Mouse (Mus musculus): Measurements from ENCODE around the gene Map3k11. TPM values are rescaled to one million over a fixed set of nuclear protein-coding genes. Genes with fewer than 3 reads are reported as not detected.

The Map3k11 gene
- total and polyA plus RNA-seq, 3 experiments: 22.5 to 38.3 TPM; not detected in 1

DNA sequence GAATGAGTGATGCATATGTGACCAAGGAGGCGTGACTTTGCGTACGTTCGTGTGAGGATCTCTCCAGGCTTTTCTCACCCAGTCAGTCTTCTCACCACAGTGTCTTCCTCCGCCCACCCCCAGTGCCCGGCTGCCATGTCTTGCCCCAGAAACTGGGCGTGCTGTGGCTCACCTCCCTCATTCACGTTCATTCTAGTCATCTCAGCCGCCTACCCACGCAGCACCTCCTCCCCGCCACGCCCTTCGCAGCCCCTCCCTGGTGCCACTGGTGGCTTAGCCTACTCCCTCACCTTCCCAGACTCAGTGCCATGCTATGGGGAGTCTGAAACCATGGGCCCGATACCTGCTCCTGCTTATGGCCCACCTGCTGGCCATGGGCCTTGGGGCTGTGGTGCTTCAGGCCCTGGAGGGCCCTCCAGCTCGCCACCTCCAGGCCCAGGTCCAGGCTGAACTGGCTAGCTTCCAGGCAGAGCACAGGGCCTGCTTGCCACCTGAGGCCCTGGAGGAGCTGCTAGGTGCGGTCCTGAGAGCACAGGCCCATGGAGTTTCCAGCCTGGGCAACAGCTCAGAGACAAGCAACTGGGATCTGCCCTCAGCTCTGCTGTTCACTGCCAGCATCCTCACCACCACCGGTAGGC lies 15.7 kb downstream of the Map3k11 start, which contains the start of gene Kcnk7:
Gene Kcnk7, plus strand, starts transcription at position 205 of the 638 bp plus-strand sequence.
- H3K27me3 ChIP-seq (ENCODE audit: control insufficient read depth in 1 of 2, insufficient read depth in 2 of 2, low read length in 2 of 2): no peaks in the 10 kb centered on the region
- H3K4me1 ChIP-seq (ENCODE audit: control insufficient read depth in 1 of 2, insufficient read depth in 2 of 2, low read length in 2 of 2): peaks cover 0 to 18% of the 10 kb centered on the region in 2 experiments; a peak in 3 of 4 replicates
- 0 out of 2 replicates have a peak, but pooled peaks have one; percentile 31 for TF ChIP-seq POLR2AphosphoS5 (IDR thresholded peaks at IDR 0.05; ENCODE audit: borderline replicate concordance, low read depth, low read length)
- 0 out of 2 replicates have a peak, but pooled peaks have one; percentile 13 for TF ChIP-seq MAZ (IDR thresholded peaks at IDR 0.05; ENCODE audit: low read depth, low read length)
- TF ChIP-seq CTCF (IDR thresholded peaks at IDR 0.05 in 2 of 3, conservative IDR thresholded peaks at IDR 0.05 in 1 of 3; ENCODE audit: control insufficient read depth in 1 of 3, insufficient read depth in 1 of 3, low read depth in 2 of 3, low read length in 3 of 3, poor library complexity in 1 of 3, severe bottlenecking in 1 of 3): no peak
- H3K36me3 ChIP-seq (ENCODE audit: control insufficient read depth in 1 of 2, insufficient read depth in 2 of 2, low read length in 2 of 2): peaks cover 0 to 14% of the 10 kb centered on the region in 2 experiments; a peak in 3 of 4 replicates
- H3K4me3 ChIP-seq (ENCODE audit: control insufficient read depth in 1 of 2, insufficient read depth in 1 of 2, low read depth in 2 of 2, low read length in 2 of 2): no peak within 1 kb of the TSS
- peak within 1 kb of the TSS; percentile 28 for H3K9ac ChIP-seq (ENCODE audit: control insufficient read depth, low read depth, low read length, poor library complexity, severe bottlenecking)
- H3K79me2 ChIP-seq (ENCODE audit: control insufficient read depth, insufficient read depth, low read length, poor library complexity): no peaks in the 10 kb centered on the region
- peak within 1 kb of the TSS; percentile 53 for H3K27ac ChIP-seq (ENCODE audit: control insufficient read depth, low read depth, low read length)
- no peaks in the 10 kb centered on the region for H3K9me3 ChIP-seq (replicated peaks; ENCODE audit: insufficient read depth, low read length)
- DNase-seq (ENCODE audit: low read depth, low spot score): peak; percentile 42

DNA sequence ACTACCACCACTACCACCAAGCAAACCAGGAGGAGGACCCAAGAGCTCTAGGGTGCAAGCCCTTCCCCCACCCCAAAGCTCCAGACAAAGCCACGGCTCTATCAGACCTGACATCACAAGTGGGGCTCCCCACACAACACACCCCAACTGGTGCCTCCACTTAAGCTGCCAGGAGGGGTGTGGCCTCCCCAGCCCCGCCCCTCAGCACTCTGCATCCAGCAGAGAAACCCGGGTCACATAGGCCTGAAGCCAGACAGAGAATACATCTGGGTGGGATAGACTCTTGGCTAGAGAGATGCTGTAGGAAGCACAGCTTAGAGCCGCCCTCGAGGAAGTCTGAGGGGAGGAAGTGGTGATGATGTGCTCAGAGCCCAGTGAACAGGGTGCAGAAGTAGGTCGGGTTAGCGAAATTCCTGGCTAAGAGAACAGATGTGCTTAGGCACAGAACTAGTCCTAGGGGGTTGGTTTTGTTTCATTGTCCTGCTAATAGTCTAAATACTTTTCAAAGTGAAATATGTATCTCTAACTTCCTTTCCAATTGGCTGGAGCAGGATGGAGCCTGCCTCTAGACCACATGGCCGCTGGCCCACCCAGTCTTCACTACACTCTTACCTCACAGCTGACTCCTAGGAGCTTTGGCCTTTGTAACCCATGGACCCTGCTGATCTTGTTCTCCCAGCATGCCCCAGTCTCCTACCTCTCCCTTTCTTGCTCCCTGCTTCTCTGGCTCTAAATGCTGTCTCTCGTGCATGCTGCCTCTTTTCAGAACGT lies 16.4 kb downstream of the Map3k11 start:
- Histone ChIP-seq H3K4me3 (ENCODE audit: control insufficient read depth in 1 of 2, insufficient read depth in 1 of 2, low read depth in 2 of 2, low read length in 2 of 2) (no peak overlapping the region), H3K79me2 (ENCODE audit: control insufficient read depth, insufficient read depth, low read length, poor library complexity) (no peaks in the 10 kb centered on the region), H3K4me1 (ENCODE audit: control insufficient read depth in 1 of 2, insufficient read depth in 2 of 2, low read length in 2 of 2) (peaks cover 0 to 18% of the 10 kb centered on the region in 2 experiments; a peak in 3 of 4 replicates), H3K9me3 (replicated peaks; ENCODE audit: insufficient read depth, low read length) (no peaks in the 10 kb centered on the region), H3K27ac (ENCODE audit: control insufficient read depth, low read depth, low read length) (peak overlapping the region; percentile 53), H3K27me3 (ENCODE audit: control insufficient read depth in 1 of 2, insufficient read depth in 2 of 2, low read length in 2 of 2) (no peaks in the 10 kb centered on the region), H3K36me3 (ENCODE audit: control insufficient read depth in 1 of 2, insufficient read depth in 2 of 2, low read length in 2 of 2) (peaks cover 0 to 14% of the 10 kb centered on the region in 2 experiments; a peak in 3 of 4 replicates), H3K9ac (ENCODE audit: control insufficient read depth, low read depth, low read length, poor library complexity, severe bottlenecking) (peak overlapping the region; percentile 28)
- DNase-seq (ENCODE audit: low read depth, low spot score): peak; percentile 86
- TF ChIP-seq ZC3H11A (IDR thresholded peaks at IDR 0.05; ENCODE audit: low read depth, low read length) (no peak), JUND (IDR thresholded peaks at IDR 0.05; ENCODE audit: low read depth, low read length) (no peak), MAX (IDR thresholded peaks at IDR 0.05; ENCODE audit: low read length) (no peak), MYB (IDR thresholded peaks at IDR 0.05; ENCODE audit: low read depth, low read length) (no peak), TAL1 (IDR thresholded peaks at IDR 0.05; ENCODE audit: low read length) (no peak), MAZ (IDR thresholded peaks at IDR 0.05; ENCODE audit: low read depth, low read length) (0 out of 2 replicates have a peak, but pooled peaks have one; percentile 15), USF2 (IDR thresholded peaks at IDR 0.05; ENCODE audit: borderline replicate concordance in 1 of 2, insufficient read depth in 1 of 2, low read depth in 1 of 2, low read length in 2 of 2) (no peak), CHD2 (IDR thresholded peaks at IDR 0.05; ENCODE audit: low read length) (no peak; the same call in 1 of the 2 replicates), MXI1 (IDR thresholded peaks at IDR 0.05; ENCODE audit: low read depth, low read length) (0 out of 2 replicates have a peak, but pooled peaks have one; percentile 26), ETS1 (IDR thresholded peaks at IDR 0.05; ENCODE audit: low read depth, low read length) (0 out of 2 replicates have a peak, but pooled peaks have one; percentile 39), EP300 (IDR thresholded peaks at IDR 0.05; ENCODE audit: low read depth in 1 of 2, low read length in 2 of 2) (0 out of 4 replicates have a peak, but pooled peaks of 1 of the 2 experiments have one; percentile 12), TBP (IDR thresholded peaks at IDR 0.05; ENCODE audit: low read depth, low read length) (no peak), ZNF384 (IDR thresholded peaks at IDR 0.05; ENCODE audit: low read depth, low read length) (no peak), MEF2A (IDR thresholded peaks at IDR 0.05; ENCODE audit: extremely low read depth, insufficient replicate concordance, low read depth, low read length, poor library complexity, severe bottlenecking) (no peak), RAD21 (IDR thresholded peaks at IDR 0.05; ENCODE audit: low read depth, low read length) (no peak), POLR2AphosphoS2 (IDR thresholded peaks at IDR 0.05; ENCODE audit: low read length) (peak; percentile 48; the same call in 1 of the 2 replicates), NELFE (IDR thresholded peaks at IDR 0.05; ENCODE audit: low read depth, low read length) (peak; percentile 34)
